Mouse (Mus musculus) megakaryocyte-erythroid progenitor cell, adult 5-6 weeks (primary cell): Measurements from ENCODE around the gene Tab2. TPM values are rescaled to one million over a fixed set of nuclear protein-coding genes. Genes with fewer than 3 reads are reported as not detected.

ENCODE experiments used
- ATAC-seq: replicated peaks from 2 replicates; pipeline ENCODE4 v1.8.0; 2016; ENCODE audit warnings: mild to moderate bottlenecking, inconsistent platforms; ENCODE audit not compliant: severe bottlenecking, poor library complexity, low FRiP score, low TSS enrichment
- total RNA-seq, 2 experiments: library from RNA; stranded (forward) in 1 of 2; stranded (reverse) in 1 of 2; fragments of 200-1000, 215-1000 nt in 1 of 2; fragments of >200 nt in 1 of 2; fragmentation: Nextera tagmentation in 1 of 2; gene quantifications; 2 replicates each; pipeline ENCODE4 v1.2.3; 2014 to 2017

Tab2 gene
- total RNA-seq (2014; fragmentation: Nextera tagmentation) (61.1 and 115 TPM in 2 replicates), total RNA-seq (2017) (53.7 and 59.2 TPM in 2 replicates)

- ATAC-seq = peak; percentile 86
Observed at GRCm38 (mm10) chr10:7956228-7957001, at the start of gene Tab2. TSS of gene Tab2 (minus strand) at chr10:7956230.

- no peak for ATAC-seq
Observed at GRCm38 (mm10) chr10:7992258-7992919, 36.4 kb upstream of the Tab2 start.

- ATAC-seq = no peak
Observed at GRCm38 (mm10) chr10:7991596-7991995, 35.6 kb upstream of the Tab2 start.

GRCm38 (mm10) chr10:7987521-7987920 is 31.5 kb upstream of the Tab2 start:
- no peak for ATAC-seq

- ATAC-seq = peak; percentile 65
Observed at GRCm38 (mm10) chr10:7976462-7976861, 20.4 kb upstream of the Tab2 start.

GRCm38 (mm10) chr10:7968747-7969280 is 12.8 kb upstream of the Tab2 start:
- no peak for ATAC-seq

GRCm38 (mm10) chr10:7967096-7967495 is 11.1 kb upstream of the Tab2 start:
- no peak for ATAC-seq

GRCm38 (mm10) chr10:7959073-7959472 is 3.0 kb upstream of the Tab2 start:
- peak; percentile 51 for ATAC-seq

- no peak for ATAC-seq
Observed at GRCm38 (mm10) chr10:7955634-7956121, 352 bp downstream of the Tab2 start.

- ATAC-seq = no peak; the same call in 1 of the 2 replicates
Observed at GRCm38 (mm10) chr10:7954989-7955633, 919 bp downstream of the Tab2 start.

GRCm38 (mm10) chr10:7954627-7954988 is 1.4 kb downstream of the Tab2 start:
- no peak for ATAC-seq

- peak; percentile 41 for ATAC-seq
Observed at GRCm38 (mm10) chr10:7943006-7943405, 13.0 kb downstream of the Tab2 start.

GRCm38 (mm10) chr10:7936556-7937192 is 19.4 kb downstream of the Tab2 start:
- no peak for ATAC-seq

- no peak for ATAC-seq
Observed at GRCm38 (mm10) chr10:7932958-7933357, 23.1 kb downstream of the Tab2 start.

- ATAC-seq = 0 out of 2 replicates have a peak, but pooled peaks have one; percentile 50
Observed at GRCm38 (mm10) chr10:7928996-7929395, 27.0 kb downstream of the Tab2 start.

- no peak for ATAC-seq
Observed at GRCm38 (mm10) chr10:7925481-7925880, 30.5 kb downstream of the Tab2 start.

GRCm38 (mm10) chr10:7923433-7923832 is 32.6 kb downstream of the Tab2 start:
- no peak for ATAC-seq

- ATAC-seq = no peak
Observed at GRCm38 (mm10) chr10:7911268-7911667, 44.8 kb downstream of the Tab2 start.

GRCm38 (mm10) chr10:7907151-7907550 is 48.9 kb downstream of the Tab2 start:
- no peak for ATAC-seq
